Mouse (Mus musculus) embryonic facial prominence, embryonic 15.5 days (tissue): ENCODE measurements at regions not wholly inside any gene's neighbourhood (a gene's known extent, or its start where the extent isn't known, plus 50 kb on each side); places are given as distances from the start of the nearest gene placed in this dataset.

Experiments used
- ATAC-seq: fragments of 200-750 bp; cut with Nextera tagmentation; 2 replicates; pipeline ENCODE4 v1.8.0; 2017; ENCODE audit warnings: low read depth, moderate TSS enrichment; ENCODE audit not compliant: insufficient number of reproducible peaks, low FRiP score, low TSS enrichment
- H3K27ac ChIP-seq: fragments of 300-500 bp; sonication (generic); replicated peaks from 2 replicates; pipeline ENCODE4 v1.5.1; 2015; ENCODE audit warnings: mild to moderate bottlenecking, inconsistent platforms
- H3K27me3 ChIP-seq: fragments of 300-500 bp; sonication (generic); 2 replicates; pipeline ENCODE4 v1.6.1; 2015; ENCODE audit warnings: inconsistent platforms
- H3K36me3 ChIP-seq: fragments of 300-500 bp; sonication (generic); 2 replicates; pipeline ENCODE4 v1.6.1; 2015; ENCODE audit warnings: mild to moderate bottlenecking, inconsistent platforms
- H3K4me1 ChIP-seq: fragments of 300-500 bp; sonication (generic); 2 replicates; pipeline ENCODE4 v1.6.1; 2015; ENCODE audit warnings: inconsistent platforms
- H3K4me2 ChIP-seq: fragments of 300-500 bp; sonication (generic); replicated peaks from 2 replicates; pipeline ENCODE4 v1.6.1; 2015; ENCODE audit warnings: mild to moderate bottlenecking, inconsistent platforms
- H3K4me3 ChIP-seq: fragments of 300-500 bp; sonication (generic); replicated peaks from 2 replicates; pipeline ENCODE4 v1.5.1; 2015; ENCODE audit warnings: mild to moderate bottlenecking, inconsistent platforms
- H3K9ac ChIP-seq: fragments of 300-500 bp; sonication (generic); 2 replicates; pipeline ENCODE4 v1.6.1; 2015; ENCODE audit warnings: inconsistent platforms
- H3K9me3 ChIP-seq: fragments of 300-500 bp; sonication (generic); replicated peaks from 2 replicates; pipeline ENCODE4 v1.6.1; 2016; ENCODE audit warnings: inconsistent platforms
- WGBS: fragments of 180-500 bp; shearing (Covaris S2); methylation state at CpG from one replicate; pipeline ENCODE4 v1.1.7; 2015; 5-methylcytosine and 5-hydroxymethylcytosine counted together

GRCm38 (mm10) chr11:24665310-24665709, 587.5 kb downstream of the Bcl11a start:
- no peak overlapping the region for H3K9ac ChIP-seq
- 89% methylated on average over 2 of the region's 2 CpGs for WGBS
- no peak for ATAC-seq
- H3K36me3 ChIP-seq = no peaks in the 10 kb centered on the region
- H3K4me1 ChIP-seq = no peaks in the 10 kb centered on the region
- H3K27ac ChIP-seq = no peak overlapping the region
- no peak overlapping the region for H3K4me2 ChIP-seq
- H3K4me3 ChIP-seq = no peak overlapping the region
- no peaks in the 10 kb centered on the region for H3K27me3 ChIP-seq
- no peaks in the 10 kb centered on the region for H3K9me3 ChIP-seq

- 85% methylated on average over 4 of the region's 4 CpGs for WGBS
- no peak for ATAC-seq
Observed at GRCm38 (mm10) chr11:24671662-24672061, 593.8 kb downstream of the Bcl11a start.

GRCm38 (mm10) chr11:24673248-24674207, 595.7 kb downstream of the Bcl11a start:
- Histone ChIP-seq H3K36me3 (no peaks in the 10 kb centered on the region), H3K4me2 (no peak overlapping the region), H3K27me3 (no peaks in the 10 kb centered on the region), H3K9me3 (no peaks in the 10 kb centered on the region), H3K9ac (no peak overlapping the region), H3K27ac (no peak overlapping the region), H3K4me1 (no peaks in the 10 kb centered on the region), H3K4me3 (no peak overlapping the region)
- 78% methylated on average over 7 of the region's 7 CpGs for WGBS
- ATAC-seq = no peak

More at GRCm38 (mm10) chr11:24671662-24672061, 593.8 kb downstream of the Bcl11a start:
- no peaks in the 10 kb centered on the region for H3K9me3 ChIP-seq
- H3K9ac ChIP-seq = no peak overlapping the region
- H3K4me3 ChIP-seq = no peak overlapping the region
- no peak overlapping the region for H3K4me2 ChIP-seq
- no peak overlapping the region for H3K27ac ChIP-seq
- H3K4me1 ChIP-seq = no peaks in the 10 kb centered on the region
- H3K36me3 ChIP-seq = no peaks in the 10 kb centered on the region
- no peaks in the 10 kb centered on the region for H3K27me3 ChIP-seq

GRCm38 (mm10) chr11:24674208-24674571, 596.3 kb downstream of the Bcl11a start:
- Histone ChIP-seq H3K27ac (no peak overlapping the region), H3K36me3 (no peaks in the 10 kb centered on the region), H3K4me1 (no peaks in the 10 kb centered on the region), H3K4me3 (no peak overlapping the region), H3K4me2 (no peak overlapping the region), H3K27me3 (no peaks in the 10 kb centered on the region), H3K9me3 (no peaks in the 10 kb centered on the region), H3K9ac (no peak overlapping the region)
- 71% methylated on average over 4 of the region's 4 CpGs for WGBS
- no peak for ATAC-seq

- Histone ChIP-seq H3K4me1 (no peaks in the 10 kb centered on the region), H3K9me3 (no peaks in the 10 kb centered on the region), H3K27me3 (no peaks in the 10 kb centered on the region), H3K36me3 (no peaks in the 10 kb centered on the region), H3K4me3 (no peak overlapping the region), H3K9ac (no peak overlapping the region), H3K4me2 (no peak overlapping the region), H3K27ac (no peak overlapping the region)
- no peak for ATAC-seq
- 80% methylated on average over 4 of the region's 4 CpGs for WGBS
Observed at GRCm38 (mm10) chr11:24677016-24677415, 599.2 kb downstream of the Bcl11a start.

- no peak for ATAC-seq
- Histone ChIP-seq H3K4me2 (no peak overlapping the region), H3K4me3 (no peak overlapping the region), H3K9me3 (no peaks in the 10 kb centered on the region), H3K27me3 (no peaks in the 10 kb centered on the region), H3K9ac (no peak overlapping the region), H3K27ac (no peak overlapping the region), H3K36me3 (no peaks in the 10 kb centered on the region), H3K4me1 (no peaks in the 10 kb centered on the region)
- 89% methylated on average over 5 of the region's 5 CpGs for WGBS
Observed at GRCm38 (mm10) chr11:24679581-24679980, 601.7 kb downstream of the Bcl11a start.

GRCm38 (mm10) chr11:24682423-24682822, 604.6 kb downstream of the Bcl11a start:
- WGBS = 90% methylated on average over 4 of the region's 4 CpGs

GRCm38 (mm10) chr11:24685545-24686467, 608.0 kb downstream of the Bcl11a start:
- WGBS = 81% methylated on average over 16 of the region's 16 CpGs
- no peak for ATAC-seq
- Histone ChIP-seq H3K4me1 (no peaks in the 10 kb centered on the region), H3K27ac (no peak overlapping the region), H3K9me3 (no peaks in the 10 kb centered on the region), H3K4me2 (no peak overlapping the region), H3K4me3 (no peak overlapping the region), H3K36me3 (no peaks in the 10 kb centered on the region), H3K9ac (no peak overlapping the region), H3K27me3 (no peaks in the 10 kb centered on the region)

More at GRCm38 (mm10) chr11:24682423-24682822, 604.6 kb downstream of the Bcl11a start:
- Histone ChIP-seq H3K9ac (no peak overlapping the region), H3K4me3 (no peak overlapping the region), H3K4me1 (no peaks in the 10 kb centered on the region), H3K9me3 (no peaks in the 10 kb centered on the region), H3K36me3 (no peaks in the 10 kb centered on the region), H3K27ac (no peak overlapping the region), H3K4me2 (no peak overlapping the region), H3K27me3 (no peaks in the 10 kb centered on the region)
- no peak for ATAC-seq

- no peak overlapping the region for H3K27ac ChIP-seq
- H3K4me1 ChIP-seq = no peaks in the 10 kb centered on the region
- H3K36me3 ChIP-seq = no peaks in the 10 kb centered on the region
- 78% methylated on average over 2 of the region's 2 CpGs for WGBS
- no peak for ATAC-seq
- no peak overlapping the region for H3K4me2 ChIP-seq
- no peak overlapping the region for H3K9ac ChIP-seq
- no peak overlapping the region for H3K4me3 ChIP-seq
- no peaks in the 10 kb centered on the region for H3K27me3 ChIP-seq
- H3K9me3 ChIP-seq = no peaks in the 10 kb centered on the region
Observed at GRCm38 (mm10) chr11:24688160-24688782, 610.4 kb downstream of the Bcl11a start.

- H3K4me3 ChIP-seq = no peak overlapping the region
- 43% methylated on average over 7 of the region's 7 CpGs for WGBS
- no peaks in the 10 kb centered on the region for H3K27me3 ChIP-seq
- no peak for ATAC-seq
- H3K9ac ChIP-seq = no peak overlapping the region
- no peaks in the 10 kb centered on the region for H3K9me3 ChIP-seq
- no peaks in the 10 kb centered on the region for H3K36me3 ChIP-seq
- no peaks in the 10 kb centered on the region for H3K4me1 ChIP-seq
- H3K27ac ChIP-seq = no peak overlapping the region
- H3K4me2 ChIP-seq = no peak overlapping the region
Observed at GRCm38 (mm10) chr11:24689807-24690333, 612.0 kb downstream of the Bcl11a start.

GRCm38 (mm10) chr11:24693926-24694325, 616.1 kb downstream of the Bcl11a start:
- no peaks in the 10 kb centered on the region for H3K36me3 ChIP-seq
- no peak for ATAC-seq
- H3K27ac ChIP-seq = no peak overlapping the region
- 96% methylated on average over 6 of the region's 6 CpGs for WGBS
- H3K9me3 ChIP-seq = no peaks in the 10 kb centered on the region
- H3K4me2 ChIP-seq = no peak overlapping the region
- no peak overlapping the region for H3K4me3 ChIP-seq
- H3K27me3 ChIP-seq = no peaks in the 10 kb centered on the region
- no peaks in the 10 kb centered on the region for H3K4me1 ChIP-seq
- H3K9ac ChIP-seq = no peak overlapping the region
